Mouse (Mus musculus) forelimb bud, embryonic 11.5 days (tissue): ENCODE results near the gene Calca.
A peak's percentile ranks its signal among the peaks of the same experiment; 100 is the strongest.
"Not testable (repeated sequence)": the region's sequence is repeated elsewhere in the genome, so short reads cannot be mapped to it uniquely, and the experiment has no call there.

Experiments
- DNase-seq: peaks from one replicate; pipeline ENCODE4 v3.0.0-alpha.2; 2012; ENCODE audit warnings: low read depth, low spot score

Gene Calca

GRCm38 (mm10) chr7:114636102-114636501, at the start of gene Calca:
Gene Calca, minus strand, starts transcription at chr7:114636357.
- DNase-seq, result peak; percentile 12

- DNase-seq, result peak; percentile 10
Measured at GRCm38 (mm10) chr7:114672697-114673096, 36.5 kb upstream of the Calca start.

GRCm38 (mm10) chr7:114671405-114671804, 35.2 kb upstream of the Calca start:
- DNase-seq, result no peak

GRCm38 (mm10) chr7:114649730-114650129, 13.6 kb upstream of the Calca start:
- DNase-seq, result no peak

GRCm38 (mm10) chr7:114648791-114649190, 12.6 kb upstream of the Calca start:
- no peak for DNase-seq

- peak; percentile 54 for DNase-seq
Measured at GRCm38 (mm10) chr7:114635569-114636101, 522 bp downstream of the Calca start.

- no peak for DNase-seq
Measured at GRCm38 (mm10) chr7:114634386-114634785, 1.8 kb downstream of the Calca start.

- no peak for DNase-seq
Measured at GRCm38 (mm10) chr7:114625966-114626365, 10.2 kb downstream of the Calca start.

GRCm38 (mm10) chr7:114616759-114617158, 19.4 kb downstream of the Calca start:
- DNase-seq, result no peak

GRCm38 (mm10) chr7:114594391-114594790, 41.8 kb downstream of the Calca start:
- DNase-seq, result not testable (repeated sequence)

GRCm38 (mm10) chr7:114582441-114582840, 53.7 kb downstream of the Calca start:
- no peak for DNase-seq
